Mouse (Mus musculus): ENCODE measurements at regions not wholly inside any gene's neighbourhood (a gene's known extent, or its start where the extent isn't known, plus 50 kb on each side); places are given as distances from the start of the nearest gene placed in this dataset.
A peak's percentile ranks its signal among the peaks of the same experiment; 100 is the strongest.

- intact Hi-C loops (cut with DNase I) = no loop called here
- DNase-seq (ENCODE audit: low spot score) = no peak
Observed at GRCm38 (mm10) chr13:110573360-110574065, 178.7 kb downstream of the Plk2 start.

- no peak for DNase-seq (ENCODE audit: low spot score)
- intact Hi-C loops (cut with DNase I) = no loop called here
Observed at GRCm38 (mm10) chr13:110574764-110575471, 180.1 kb downstream of the Plk2 start.

- DNase-seq (ENCODE audit: low spot score) = no peak
- intact Hi-C loops (cut with DNase I) = loop anchor here (2.0 kb wide), 1 partner anchor 105 kb away; no protein-coding TSS in a partner anchor
Observed at GRCm38 (mm10) chr13:110578159-110578558, 183.3 kb downstream of the Plk2 start.

GRCm38 (mm10) chr13:110580166-110580565, 185.3 kb downstream of the Plk2 start:
- intact Hi-C loops (cut with DNase I) = no loop called here
- DNase-seq (ENCODE audit: low spot score) = no peak

- DNase-seq (ENCODE audit: low spot score) = no peak
- intact Hi-C loops (cut with DNase I) = no loop called here
Observed at GRCm38 (mm10) chr13:110580570-110580969, 185.7 kb downstream of the Plk2 start.

- DNase-seq (ENCODE audit: low spot score) = no peak
- intact Hi-C loops (cut with DNase I) = no loop called here
Observed at GRCm38 (mm10) chr13:110584765-110585164, 189.9 kb downstream of the Plk2 start.

- no peak for DNase-seq (ENCODE audit: low spot score)
- intact Hi-C loops (cut with DNase I) = no loop called here
Observed at GRCm38 (mm10) chr13:110594630-110595029, 199.8 kb downstream of the Plk2 start.

- no peak for DNase-seq (ENCODE audit: low spot score)
- intact Hi-C loops (cut with DNase I) = no loop called here
Observed at GRCm38 (mm10) chr13:110599666-110600065, 204.8 kb downstream of the Plk2 start.

GRCm38 (mm10) chr13:110600377-110600776, 205.5 kb downstream of the Plk2 start:
- intact Hi-C loops (cut with DNase I) = no loop called here
- DNase-seq (ENCODE audit: low spot score) = no peak

GRCm38 (mm10) chr13:110601352-110601751, 206.5 kb downstream of the Plk2 start:
- no peak for DNase-seq (ENCODE audit: low spot score)
- intact Hi-C loops (cut with DNase I) = no loop called here

- no peak for DNase-seq (ENCODE audit: low spot score)
- intact Hi-C loops (cut with DNase I) = no loop called here
Observed at GRCm38 (mm10) chr13:110601840-110602239, 207.0 kb downstream of the Plk2 start.

GRCm38 (mm10) chr13:110602894-110603293, 208.0 kb downstream of the Plk2 start:
- intact Hi-C loops (cut with DNase I) = no loop called here
- DNase-seq (ENCODE audit: low spot score) = no peak

- intact Hi-C loops (cut with DNase I) = no loop called here
- DNase-seq (ENCODE audit: low spot score) = no peak
Observed at GRCm38 (mm10) chr13:110619010-110619409, 224.2 kb downstream of the Plk2 start.

GRCm38 (mm10) chr13:110627136-110627535, 232.3 kb downstream of the Plk2 start:
- intact Hi-C loops (cut with DNase I) = no loop called here
- no peak for DNase-seq (ENCODE audit: low spot score)

GRCm38 (mm10) chr13:110627732-110628131, 232.9 kb downstream of the Plk2 start:
- intact Hi-C loops (cut with DNase I) = no loop called here
- no peak for DNase-seq (ENCODE audit: low spot score)

GRCm38 (mm10) chr13:110628201-110628600, 233.4 kb downstream of the Plk2 start:
- DNase-seq (ENCODE audit: low spot score) = no peak
- intact Hi-C loops (cut with DNase I) = no loop called here

- intact Hi-C loops (cut with DNase I) = no loop called here
- DNase-seq (ENCODE audit: low spot score) = no peak
Observed at GRCm38 (mm10) chr13:110633261-110633781, 238.5 kb downstream of the Plk2 start.

GRCm38 (mm10) chr13:110633899-110634298, 239.1 kb downstream of the Plk2 start:
- DNase-seq (ENCODE audit: low spot score) = no peak
- intact Hi-C loops (cut with DNase I) = no loop called here

GRCm38 (mm10) chr13:110642792-110643191, 247.9 kb downstream of the Plk2 start:
- intact Hi-C loops (cut with DNase I) = no loop called here
- no peak for DNase-seq (ENCODE audit: low spot score)

- intact Hi-C loops (cut with DNase I) = no loop called here
- DNase-seq (ENCODE audit: low spot score) = peak; percentile 6
Observed at GRCm38 (mm10) chr13:110643198-110643896, 248.5 kb downstream of the Plk2 start.

- intact Hi-C loops (cut with DNase I) = no loop called here
- no peak for DNase-seq (ENCODE audit: low spot score)
Observed at GRCm38 (mm10) chr13:110643897-110644213, 249.0 kb downstream of the Plk2 start.

Measured in heart, postnatal 25 days (tissue).